Mouse (Mus musculus) myocyte (in vitro differentiated cells): ENCODE measurements at regions not wholly inside any gene's neighbourhood (a gene's known extent, or its start where the extent isn't known, plus 50 kb on each side); places are given as distances from the start of the nearest gene placed in this dataset.

Experiments
- H3K27me3 ChIP-seq: one replicate; pipeline ENCODE4 v1.6.1; 2011; ENCODE audit not compliant: control insufficient read depth, insufficient read depth, insufficient read length
- H3K36me3 ChIP-seq: one replicate; pipeline ENCODE4 v1.6.1; 2011; ENCODE audit not compliant: control insufficient read depth, insufficient read depth
- H3K4me2 ChIP-seq: one replicate; pipeline ENCODE4 v1.6.1; 2011; ENCODE audit warnings: low read depth, control low read depth
- H3K4me3 ChIP-seq: one replicate; pipeline ENCODE4 v1.5.1; 2011; ENCODE audit warnings: mild to moderate bottlenecking, control low read depth, moderate library complexity
- H3K79me2 ChIP-seq: one replicate; pipeline ENCODE4 v1.6.1; 2011; ENCODE audit not compliant: control insufficient read depth, insufficient read depth
- H3ac ChIP-seq: one replicate; pipeline ENCODE4 v1.6.1; 2011; ENCODE audit not compliant: control insufficient read depth, insufficient read length
- CEBPB ChIP-seq: IDR thresholded peaks from 2 replicates; pipeline ENCODE4 v1.6.1; 2011; ENCODE audit warnings: mild to moderate bottlenecking, moderate library complexity; ENCODE audit not compliant: poor library complexity, insufficient read depth, severe bottlenecking
- E2F4 ChIP-seq: IDR thresholded peaks from one replicate; pipeline ENCODE4 v1.6.1; 2011; ENCODE audit warnings: mild to moderate bottlenecking, control low read depth, moderate library complexity; ENCODE audit not compliant: insufficient read depth
- MAX ChIP-seq: IDR thresholded peaks from one replicate; pipeline ENCODE4 v1.6.1; 2011; ENCODE audit warnings: low read depth, mild to moderate bottlenecking, control low read depth
- MYOD1 ChIP-seq, 3 experiments: IDR thresholded peaks; one replicate each; pipeline ENCODE4 v1.6.1; 2011; ENCODE audit warnings: control low read depth in 2 of 3, low read depth in 2 of 3, mild to moderate bottlenecking in 2 of 3, moderate library complexity in 1 of 3; ENCODE audit not compliant: insufficient read length in 2 of 3, control insufficient read depth in 1 of 3
- MYOG ChIP-seq, 3 experiments: IDR thresholded peaks; one replicate each; pipeline ENCODE4 v1.6.1; 2011; ENCODE audit warnings: control low read depth in 2 of 3, low read depth in 2 of 3, mild to moderate bottlenecking in 2 of 3; ENCODE audit not compliant: insufficient read length in 2 of 3, control insufficient read depth in 1 of 3, insufficient read depth in 1 of 3
- POLR2A ChIP-seq: IDR thresholded peaks from one replicate; pipeline ENCODE4 v1.6.1; 2011; ENCODE audit warnings: low read depth, mild to moderate bottlenecking, control low read depth, moderate library complexity; ENCODE audit not compliant: insufficient read length
- POLR2AphosphoS2 ChIP-seq: IDR thresholded peaks from one replicate; pipeline ENCODE4 v1.6.1; 2011; ENCODE audit warnings: low read depth, control low read depth; ENCODE audit not compliant: insufficient read length
- REST ChIP-seq: IDR thresholded peaks from one replicate; pipeline ENCODE4 v1.6.1; 2011; ENCODE audit warnings: mild to moderate bottlenecking, control low read depth, moderate library complexity; ENCODE audit not compliant: insufficient read depth, insufficient read length
- SRF ChIP-seq: IDR thresholded peaks from one replicate; pipeline ENCODE4 v1.6.1; 2011; ENCODE audit warnings: low read depth; ENCODE audit not compliant: control insufficient read depth, insufficient read length
- TCF12 ChIP-seq: IDR thresholded peaks from one replicate; pipeline ENCODE4 v1.6.1; 2011; ENCODE audit warnings: mild to moderate bottlenecking, control low read depth; ENCODE audit not compliant: poor library complexity, insufficient read depth, severe bottlenecking
- TCF3 ChIP-seq: IDR thresholded peaks from one replicate; pipeline ENCODE4 v1.6.1; 2011; ENCODE audit warnings: low read depth, control low read depth; ENCODE audit not compliant: insufficient read length
- USF1 ChIP-seq: IDR thresholded peaks from one replicate; pipeline ENCODE4 v1.6.1; 2011; ENCODE audit warnings: low read depth, mild to moderate bottlenecking, control low read depth, moderate library complexity

GRCm38 (mm10) chr6:94961821-94962220, 155.2 kb upstream of the Kbtbd8 start:
- H3K4me2 ChIP-seq, result no peak overlapping the region
- H3K27me3 ChIP-seq, result no peaks in the 10 kb centered on the region
- no peaks in the 10 kb centered on the region for H3K36me3 ChIP-seq
- H3K79me2 ChIP-seq, result no peaks in the 10 kb centered on the region
- H3K4me3 ChIP-seq, result no peak overlapping the region
- TF ChIP-seq MAX, result no peak
- no peak for TF ChIP-seq MYOD1 (IDR thresholded peaks at IDR 0.05; ENCODE audit: control insufficient read depth in 1 of 3, insufficient read length in 2 of 3, low read depth in 2 of 3)
- no peak for TF ChIP-seq MYOG (IDR thresholded peaks at IDR 0.05; ENCODE audit: control insufficient read depth in 1 of 3, insufficient read depth in 1 of 3, insufficient read length in 2 of 3, low read depth in 2 of 3)
- TF ChIP-seq TCF3, result no peak
- no peak for TF ChIP-seq TCF12
- TF ChIP-seq E2F4, result no peak
- no peak for TF ChIP-seq SRF
- no peak for TF ChIP-seq REST
- TF ChIP-seq USF1, result no peak
- TF ChIP-seq POLR2AphosphoS2, result no peak
- no peak for TF ChIP-seq POLR2A
- no peak for TF ChIP-seq CEBPB
- H3ac ChIP-seq, result no peak overlapping the region

- no peak overlapping the region for H3K4me2 ChIP-seq
- TF ChIP-seq POLR2A, result no peak
- TF ChIP-seq SRF, result no peak
- TF ChIP-seq USF1, result no peak
- TF ChIP-seq REST, result no peak
- no peak for TF ChIP-seq TCF12
- TF ChIP-seq MAX, result no peak
- no peak for TF ChIP-seq TCF3
- no peak for TF ChIP-seq E2F4
- no peak for TF ChIP-seq CEBPB
- no peak for TF ChIP-seq MYOG (IDR thresholded peaks at IDR 0.05; ENCODE audit: control insufficient read depth in 1 of 3, insufficient read depth in 1 of 3, insufficient read length in 2 of 3, low read depth in 2 of 3)
- TF ChIP-seq MYOD1 (IDR thresholded peaks at IDR 0.05; ENCODE audit: control insufficient read depth in 1 of 3, insufficient read length in 2 of 3, low read depth in 2 of 3), result no peak
- no peak for TF ChIP-seq POLR2AphosphoS2
- H3K79me2 ChIP-seq, result no peaks in the 10 kb centered on the region
- no peak overlapping the region for H3ac ChIP-seq
- H3K27me3 ChIP-seq, result no peaks in the 10 kb centered on the region
- no peak overlapping the region for H3K4me3 ChIP-seq
- H3K36me3 ChIP-seq, result no peaks in the 10 kb centered on the region
These were observed 159.1 kb upstream of the Kbtbd8 start for GRCm38 (mm10) chr6:94957990-94958389.

GRCm38 (mm10) chr6:94957172-94957668, 159.8 kb upstream of the Kbtbd8 start:
- TF ChIP-seq REST (no peak), MYOG (IDR thresholded peaks at IDR 0.05; ENCODE audit: control insufficient read depth in 1 of 3, insufficient read depth in 1 of 3, insufficient read length in 2 of 3, low read depth in 2 of 3) (no peak), POLR2A (no peak), E2F4 (no peak), TCF3 (no peak), MYOD1 (IDR thresholded peaks at IDR 0.05; ENCODE audit: control insufficient read depth in 1 of 3, insufficient read length in 2 of 3, low read depth in 2 of 3) (no peak), POLR2AphosphoS2 (no peak), MAX (no peak), SRF (no peak), USF1 (no peak), CEBPB (no peak), TCF12 (no peak)
- Histone ChIP-seq H3K36me3 (no peaks in the 10 kb centered on the region), H3K4me2 (no peak overlapping the region), H3K27me3 (no peaks in the 10 kb centered on the region), H3K4me3 (no peak overlapping the region), H3ac (no peak overlapping the region), H3K79me2 (no peaks in the 10 kb centered on the region)

GRCm38 (mm10) chr6:94954580-94954979, 162.5 kb upstream of the Kbtbd8 start:
- H3K27me3 ChIP-seq, result no peaks in the 10 kb centered on the region
- H3K4me2 ChIP-seq, result no peak overlapping the region
- H3K79me2 ChIP-seq, result no peaks in the 10 kb centered on the region
- no peaks in the 10 kb centered on the region for H3K36me3 ChIP-seq
- TF ChIP-seq POLR2A (no peak), E2F4 (no peak), TCF12 (no peak), POLR2AphosphoS2 (no peak), SRF (no peak), USF1 (no peak), MYOD1 (IDR thresholded peaks at IDR 0.05; ENCODE audit: control insufficient read depth in 1 of 3, insufficient read length in 2 of 3, low read depth in 2 of 3) (no peak), TCF3 (no peak), REST (no peak), MYOG (IDR thresholded peaks at IDR 0.05; ENCODE audit: control insufficient read depth in 1 of 3, insufficient read depth in 1 of 3, insufficient read length in 2 of 3, low read depth in 2 of 3) (no peak), MAX (no peak)
- H3K4me3 ChIP-seq, result no peak overlapping the region
- H3ac ChIP-seq, result no peak overlapping the region
